Mouse (Mus musculus): ENCODE measurements around the gene Mob3a. TPM values are rescaled to one million over a fixed set of nuclear protein-coding genes. Genes with fewer than 3 reads are reported as not detected.

Gene Mob3a
- polyA plus RNA-seq, 1 experiment from 2014 or later = 34.8 TPM

- Histone ChIP-seq H3K27ac (ENCODE audit: poor library complexity, severe bottlenecking) (peak overlapping the region; percentile 99), H3K4me2 (peak overlapping the region; percentile 84), H3K36me3 (peaks cover 11% of the 10 kb centered on the region), H3K27me3 (replicated peaks) (no peaks in the 10 kb centered on the region), H3K9me3 (replicated peaks) (no peaks in the 10 kb centered on the region), H3K4me3 (peak overlapping the region; percentile 83), H3K4me1 (replicated peaks) (peaks cover 62% of the 10 kb centered on the region), H3K9ac (peak overlapping the region; percentile 85)
- no peak for ATAC-seq (ENCODE audit: insufficient number of reproducible peaks, low FRiP score)
- WGBS = 30% methylated on average over 9 of the region's 9 CpGs
Measured at GRCm38 (mm10) chr10:80677128-80677875, 24.5 kb downstream of the Mob3a start.

DNA sequence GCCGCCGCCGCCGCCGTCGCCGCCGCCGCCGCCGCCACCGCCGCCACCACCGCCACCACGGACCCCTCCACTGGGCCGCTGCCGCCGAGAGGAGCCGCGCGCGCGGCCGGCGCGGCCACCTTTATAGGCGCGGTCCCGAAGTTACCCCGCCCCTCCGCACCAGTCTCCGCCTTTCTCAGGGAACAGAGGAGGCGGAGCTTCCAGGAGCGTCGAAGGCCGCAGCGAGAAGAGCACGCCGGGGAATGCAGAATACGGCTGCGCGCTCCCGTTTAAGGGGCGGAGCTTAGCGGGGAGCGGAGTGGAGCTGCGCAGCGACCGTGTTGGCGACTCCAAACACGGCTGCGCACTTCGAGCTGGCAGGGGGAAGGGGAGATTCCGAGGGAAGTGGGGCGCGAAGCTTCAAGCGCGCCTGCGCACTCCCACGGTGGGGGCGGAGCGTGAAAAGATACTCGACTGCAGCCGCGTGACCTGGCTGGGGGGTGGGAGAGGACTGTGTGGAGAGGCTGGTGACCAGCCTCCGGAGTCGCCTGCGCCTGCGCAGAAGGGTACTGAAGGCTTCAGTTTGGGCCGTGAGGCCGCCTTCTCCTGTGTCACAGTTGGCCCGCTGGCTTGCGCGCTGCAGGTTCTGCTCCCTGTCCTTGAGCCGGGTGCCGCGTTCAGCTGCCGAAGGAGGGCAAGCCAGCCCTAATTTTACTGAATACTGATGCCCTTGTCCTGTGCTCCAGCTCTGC lies 25.4 kb downstream of the Mob3a start:
- H3K36me3 ChIP-seq = peaks cover 19% of the 10 kb centered on the region
- H3K4me3 ChIP-seq = peak overlapping the region; percentile 83
- WGBS = under 1% methylated on average over 73 of the region's 78 CpGs
- no peaks in the 10 kb centered on the region for H3K9me3 ChIP-seq (replicated peaks)
- H3K4me1 ChIP-seq (replicated peaks) = peaks cover 72% of the 10 kb centered on the region
- H3K9ac ChIP-seq = peak overlapping the region; percentile 95
- H3K4me2 ChIP-seq = peak overlapping the region; percentile 84
- H3K27ac ChIP-seq (ENCODE audit: poor library complexity, severe bottlenecking) = peak overlapping the region; percentile 99
- ATAC-seq (ENCODE audit: insufficient number of reproducible peaks, low FRiP score) = peak; percentile 90
- H3K27me3 ChIP-seq (replicated peaks) = no peaks in the 10 kb centered on the region

GRCm38 (mm10) chr10:80675405-80676197 lies 26.2 kb downstream of the Mob3a start:
- peak overlapping the region; percentile 84 for H3K4me2 ChIP-seq
- peaks cover 27% of the 10 kb centered on the region for H3K36me3 ChIP-seq
- peak overlapping the region; percentile 95 for H3K9ac ChIP-seq
- peaks cover 76% of the 10 kb centered on the region for H3K4me1 ChIP-seq (replicated peaks)
- H3K4me3 ChIP-seq = peak overlapping the region; percentile 83
- H3K27ac ChIP-seq (ENCODE audit: poor library complexity, severe bottlenecking) = peak overlapping the region; percentile 82
- under 1% methylated on average over 50 of the region's 54 CpGs for WGBS
- no peaks in the 10 kb centered on the region for H3K27me3 ChIP-seq (replicated peaks)
- no peaks in the 10 kb centered on the region for H3K9me3 ChIP-seq (replicated peaks)
- ATAC-seq (ENCODE audit: insufficient number of reproducible peaks, low FRiP score) = no peak; the same call in 1 of the 2 replicates

GRCm38 (mm10) chr10:80674851-80675404 lies 26.8 kb downstream of the Mob3a start:
- Histone ChIP-seq H3K36me3 (peaks cover 34% of the 10 kb centered on the region), H3K9me3 (replicated peaks) (no peaks in the 10 kb centered on the region), H3K4me2 (peak overlapping the region; percentile 84), H3K9ac (peak overlapping the region; percentile 95), H3K4me1 (replicated peaks) (peaks cover 72% of the 10 kb centered on the region), H3K27me3 (replicated peaks) (no peaks in the 10 kb centered on the region), H3K4me3 (peak overlapping the region; percentile 83), H3K27ac (ENCODE audit: poor library complexity, severe bottlenecking) (peak overlapping the region; percentile 82)
- 13% methylated on average over 6 of the region's 6 CpGs for WGBS
- ATAC-seq (ENCODE audit: insufficient number of reproducible peaks, low FRiP score) = no peak

DNA sequence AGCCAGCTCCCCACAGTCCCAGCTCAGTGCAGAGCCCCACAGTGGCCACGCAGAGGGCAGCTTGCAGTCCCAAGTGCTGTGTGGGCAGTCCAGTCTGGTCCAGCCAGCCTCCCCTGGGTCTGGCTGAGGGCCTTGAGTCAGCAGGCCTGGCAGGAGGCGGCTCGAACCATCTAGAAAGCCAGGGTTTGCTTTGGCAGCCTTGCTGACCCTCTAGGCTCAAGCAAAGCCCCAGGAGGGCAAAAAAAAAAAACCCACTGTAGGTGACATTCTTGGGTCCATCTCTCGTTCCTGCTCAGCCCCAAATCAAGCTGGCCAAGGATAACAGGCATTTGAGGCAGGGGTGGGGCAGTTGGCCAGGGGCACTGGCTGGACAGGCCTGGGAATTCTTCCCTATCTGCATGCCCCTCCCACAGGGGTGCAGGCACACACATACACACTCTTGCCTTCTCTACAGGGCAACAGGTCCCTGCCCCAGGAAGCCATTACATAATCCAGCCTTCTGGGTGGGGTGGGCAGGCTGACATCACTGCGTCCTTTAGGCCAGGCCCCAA lies 27.5 kb downstream of the Mob3a start:
- ATAC-seq (ENCODE audit: insufficient number of reproducible peaks, low FRiP score) = no peak
- Histone ChIP-seq H3K4me3 (peak overlapping the region; percentile 83), H3K36me3 (peaks cover 41% of the 10 kb centered on the region), H3K27me3 (replicated peaks) (no peaks in the 10 kb centered on the region), H3K4me1 (replicated peaks) (peaks cover 65% of the 10 kb centered on the region), H3K9me3 (replicated peaks) (no peaks in the 10 kb centered on the region), H3K9ac (peak overlapping the region; percentile 95), H3K27ac (ENCODE audit: poor library complexity, severe bottlenecking) (0 out of 2 replicates have a peak overlapping the region, but pooled peaks have one; percentile 26), H3K4me2 (peak overlapping the region; percentile 84)
- WGBS = 43% methylated on average over 5 of the region's 5 CpGs

GRCm38 (mm10) chr10:80673690-80674089 lies 28.1 kb downstream of the Mob3a start:
- Histone ChIP-seq H3K9ac (peak overlapping the region; percentile 95), H3K27me3 (replicated peaks) (no peaks in the 10 kb centered on the region), H3K36me3 (peaks cover 46% of the 10 kb centered on the region), H3K4me2 (peak overlapping the region; percentile 84), H3K27ac (ENCODE audit: poor library complexity, severe bottlenecking) (0 out of 2 replicates have a peak overlapping the region, but pooled peaks have one; percentile 26), H3K4me1 (replicated peaks) (peaks cover 60% of the 10 kb centered on the region), H3K9me3 (replicated peaks) (no peaks in the 10 kb centered on the region), H3K4me3 (peak overlapping the region; percentile 83)
- no peak for ATAC-seq (ENCODE audit: insufficient number of reproducible peaks, low FRiP score)
- 84% methylated on average over 3 of the region's 3 CpGs for WGBS

DNA sequence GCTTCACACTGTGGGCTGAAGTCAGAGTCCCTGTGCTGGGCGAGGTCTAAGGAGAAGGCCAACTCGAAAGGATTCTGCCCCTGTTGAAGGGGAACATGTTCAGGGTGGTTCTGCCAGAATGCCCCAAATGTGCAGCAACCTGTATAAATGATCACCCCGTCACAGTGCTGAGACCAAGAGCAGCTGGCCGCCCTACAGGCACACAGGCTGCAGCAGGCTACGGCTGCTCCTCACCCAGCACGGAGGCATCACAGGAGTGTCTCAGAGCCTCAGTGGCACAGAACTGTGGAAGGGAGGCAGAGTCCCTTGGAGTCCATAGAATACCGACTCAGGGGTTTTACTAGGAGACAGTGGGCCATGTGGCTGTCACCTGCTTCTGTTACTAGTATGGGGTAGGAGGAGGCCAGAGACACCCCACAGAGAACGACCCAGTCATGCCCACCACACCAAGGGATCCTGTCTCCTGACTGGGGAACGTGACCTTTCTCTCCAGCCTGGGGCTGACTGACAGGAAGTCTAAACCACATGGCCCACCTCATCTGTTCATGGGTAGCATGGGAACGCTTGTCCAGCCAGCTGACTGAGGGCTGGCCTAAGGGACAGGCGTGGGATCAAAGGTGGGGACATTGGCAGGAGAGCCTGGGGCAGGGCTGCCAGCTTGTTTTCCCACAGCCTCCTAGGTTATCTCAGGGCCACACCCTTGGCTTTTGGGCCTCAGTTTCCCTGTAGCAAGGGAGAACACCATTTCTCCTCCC lies 29.7 kb downstream of the Mob3a start:
- H3K4me3 ChIP-seq = no peak overlapping the region
- no peaks in the 10 kb centered on the region for H3K27me3 ChIP-seq (replicated peaks)
- H3K36me3 ChIP-seq = peaks cover 62% of the 10 kb centered on the region
- WGBS = 80% methylated on average over 11 of the region's 11 CpGs
- no peaks in the 10 kb centered on the region for H3K9me3 ChIP-seq (replicated peaks)
- no peak overlapping the region for H3K27ac ChIP-seq (ENCODE audit: poor library complexity, severe bottlenecking)
- no peak for ATAC-seq (ENCODE audit: insufficient number of reproducible peaks, low FRiP score)
- 0 out of 2 replicates have a peak overlapping the region, but pooled peaks have one; percentile 11 for H3K9ac ChIP-seq
- peaks cover 44% of the 10 kb centered on the region for H3K4me1 ChIP-seq (replicated peaks)
- no peak overlapping the region for H3K4me2 ChIP-seq

- Histone ChIP-seq H3K27ac (ENCODE audit: poor library complexity, severe bottlenecking) (no peak overlapping the region), H3K9me3 (replicated peaks) (no peaks in the 10 kb centered on the region), H3K4me3 (no peak overlapping the region), H3K36me3 (peaks cover 71% of the 10 kb centered on the region), H3K9ac (0 out of 2 replicates have a peak overlapping the region, but pooled peaks have one; percentile 11), H3K4me1 (replicated peaks) (peaks cover 50% of the 10 kb centered on the region), H3K27me3 (replicated peaks) (no peaks in the 10 kb centered on the region), H3K4me2 (no peak overlapping the region)
- WGBS = 86% methylated on average over 4 of the region's 4 CpGs
- no peak for ATAC-seq (ENCODE audit: insufficient number of reproducible peaks, low FRiP score)
Measured at GRCm38 (mm10) chr10:80671251-80671650, 30.5 kb downstream of the Mob3a start.

DNA sequence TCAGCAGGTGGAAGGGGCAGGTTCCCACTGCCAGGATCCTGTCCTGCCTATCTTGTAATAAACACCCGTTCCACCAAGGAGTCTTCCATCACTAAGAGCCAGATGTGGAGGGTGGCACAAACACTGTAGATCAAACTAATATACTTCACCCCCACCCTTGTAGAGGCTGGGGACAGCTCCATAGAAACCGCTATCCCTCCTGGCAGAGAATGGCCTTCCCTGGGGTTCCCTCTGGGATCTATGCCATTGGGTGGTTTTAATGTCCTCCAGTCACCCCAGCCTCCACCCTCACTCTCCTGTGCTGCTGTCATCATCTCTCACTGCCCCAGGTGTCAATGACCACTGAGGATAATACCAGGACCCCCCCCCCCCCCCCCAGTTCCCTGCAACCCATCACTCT lies 31.2 kb downstream of the Mob3a start:
- Histone ChIP-seq H3K36me3 (peaks cover 78% of the 10 kb centered on the region), H3K9me3 (replicated peaks) (no peaks in the 10 kb centered on the region), H3K9ac (0 out of 2 replicates have a peak overlapping the region, but pooled peaks have one; percentile 11), H3K27ac (ENCODE audit: poor library complexity, severe bottlenecking) (no peak overlapping the region), H3K4me1 (replicated peaks) (peaks cover 56% of the 10 kb centered on the region), H3K27me3 (replicated peaks) (no peaks in the 10 kb centered on the region), H3K4me3 (no peak overlapping the region), H3K4me2 (no peak overlapping the region)
- WGBS = 96% methylated on average over 2 of the region's 2 CpGs
- no peak for ATAC-seq (ENCODE audit: insufficient number of reproducible peaks, low FRiP score)

Measured in heart, embryonic 12.5 days (tissue).